Mouse (Mus musculus) regulatory T cell (primary cell): ENCODE measurements at regions not wholly inside any gene's neighbourhood (a gene's known extent, or its start where the extent isn't known, plus 50 kb on each side); places are given as distances from the start of the nearest gene placed in this dataset.
"Not testable (repeated sequence)": the region's sequence is repeated elsewhere in the genome, so short reads cannot be mapped to it uniquely, and the experiment has no call there.

ENCODE experiments used
- in situ Hi-C: fragments of 300-600 bp; cut with MboI, MseI; formaldehyde crosslinking; loops from one replicate; pipeline ENCODE4 v1.15.1; 2025; ENCODE audit warnings: high pct_unique_total_duplicates

GRCm38 (mm10) chr6:143437367-143438271 lies 270.6 kb downstream of the Etnk1 start:
- in situ Hi-C loops = no loop called here

- in situ Hi-C loops = no loop called here
Observed at GRCm38 (mm10) chr6:143438272-143438591, 271.2 kb downstream of the Etnk1 start.

- in situ Hi-C loops = no loop called here
Observed at GRCm38 (mm10) chr6:143439484-143439883, 272.5 kb downstream of the Etnk1 start.

- in situ Hi-C loops = no loop called here
Observed at GRCm38 (mm10) chr6:143440237-143440950, 273.4 kb downstream of the Etnk1 start.

- in situ Hi-C loops = no loop called here
Observed at GRCm38 (mm10) chr6:143442361-143442760, 275.3 kb downstream of the Etnk1 start.

GRCm38 (mm10) chr6:143443446-143443845 lies 276.4 kb downstream of the Etnk1 start:
- in situ Hi-C loops = no loop called here

- in situ Hi-C loops = no loop called here
Observed at GRCm38 (mm10) chr6:143444782-143445181, 277.8 kb downstream of the Etnk1 start.

GRCm38 (mm10) chr6:143445834-143446552 lies 279.0 kb downstream of the Etnk1 start:
- in situ Hi-C loops = no loop called here

GRCm38 (mm10) chr6:143447060-143447459 lies 280.0 kb downstream of the Etnk1 start:
- in situ Hi-C loops = no loop called here

GRCm38 (mm10) chr6:143449071-143449470 lies 282.1 kb downstream of the Etnk1 start:
- in situ Hi-C loops = no loop called here

- in situ Hi-C loops = no loop called here
Observed at GRCm38 (mm10) chr6:143451869-143452268, 284.8 kb downstream of the Etnk1 start.

- in situ Hi-C loops = no loop called here
Observed at GRCm38 (mm10) chr6:143454695-143455218, 287.7 kb downstream of the Etnk1 start.

GRCm38 (mm10) chr6:143464907-143465537 lies 298.0 kb downstream of the Etnk1 start:
- in situ Hi-C loops = no loop called here

- in situ Hi-C loops = not testable (repeated sequence)
Observed at GRCm38 (mm10) chr6:143472676-143473075, 305.7 kb downstream of the Etnk1 start.

- in situ Hi-C loops = no loop called here
Observed at GRCm38 (mm10) chr6:143474396-143474795, 307.4 kb downstream of the Etnk1 start.

- in situ Hi-C loops = no loop called here
Observed at GRCm38 (mm10) chr6:143475296-143475695, 308.3 kb downstream of the Etnk1 start.

GRCm38 (mm10) chr6:143477396-143477795 lies 310.4 kb downstream of the Etnk1 start:
- in situ Hi-C loops = no loop called here

- in situ Hi-C loops = no loop called here
Observed at GRCm38 (mm10) chr6:143479239-143479638, 312.2 kb downstream of the Etnk1 start.

GRCm38 (mm10) chr6:143479701-143480388 lies 312.8 kb downstream of the Etnk1 start:
- in situ Hi-C loops = no loop called here

GRCm38 (mm10) chr6:143482272-143482671 lies 315.3 kb downstream of the Etnk1 start:
- in situ Hi-C loops = no loop called here

- in situ Hi-C loops = no loop called here
Observed at GRCm38 (mm10) chr6:143482868-143483267, 315.8 kb downstream of the Etnk1 start.
